Mouse (Mus musculus) embryo, embryonic 11 days (tissue): ENCODE data around the gene Gm6460.
"Not testable (repeated sequence)": the region's sequence is repeated elsewhere in the genome, so short reads cannot be mapped to it uniquely, and the experiment has no call there.

Experiments used
- DNase-seq: peaks from one replicate; pipeline ENCODE4 v3.0.0-alpha.2; 2015

Gm6460 gene

DNA sequence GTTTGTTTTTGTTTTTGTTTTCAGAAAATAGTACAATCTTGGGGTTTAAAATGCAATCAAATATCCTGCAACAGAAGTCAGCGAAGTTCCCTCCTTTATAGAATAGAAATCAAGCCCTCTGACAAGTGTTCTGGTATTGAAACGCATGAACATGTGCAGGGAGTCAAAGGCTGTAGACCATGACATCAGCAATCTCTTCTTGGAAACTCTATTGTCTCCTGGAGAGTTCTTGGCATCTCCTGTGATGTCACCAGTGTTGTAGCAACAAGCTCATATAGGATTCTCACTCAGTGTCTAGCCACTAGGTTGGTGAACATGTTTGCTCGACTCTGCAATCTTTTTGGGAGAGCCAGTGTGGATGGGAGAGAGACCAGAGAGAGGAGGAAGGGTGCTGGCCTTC lies at the start of gene Gm6460:
Gene Gm6460 (plus strand): TSS at position 301 of the 400 bp plus-strand sequence.
- DNase-seq: not testable (repeated sequence)
